8 mouse cellular contexts compared by ENCODE assay signal in the genomic region with DNA sequence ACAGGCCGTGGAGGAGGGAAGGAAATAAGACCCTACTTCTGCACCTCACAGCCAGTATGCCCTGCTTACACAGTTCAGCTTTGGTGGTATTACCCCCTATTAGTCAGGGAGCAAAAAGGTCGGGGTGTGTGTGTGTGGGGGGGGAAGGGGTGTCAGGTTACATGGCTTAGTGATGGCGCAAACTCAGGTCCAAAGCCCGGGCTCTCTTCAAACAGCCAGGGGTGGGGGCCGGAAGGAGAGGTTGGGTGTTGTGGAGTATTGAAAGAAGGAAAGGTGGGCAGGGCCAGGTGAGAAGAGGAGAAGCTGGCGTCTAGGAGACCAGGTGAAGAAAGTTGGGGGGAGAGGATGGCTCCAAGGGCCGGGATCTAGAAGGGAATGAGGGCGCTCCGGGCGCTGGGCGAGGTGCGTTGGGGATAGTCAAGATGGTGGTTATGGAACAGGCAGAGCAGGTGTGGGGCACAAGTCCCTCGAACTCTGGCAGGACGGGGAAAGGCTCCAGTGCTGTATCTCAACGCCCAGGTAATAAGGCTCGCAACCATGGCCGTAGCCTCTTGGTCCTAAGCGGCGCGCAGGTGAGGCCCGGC. TPM values are rescaled to one million over a fixed set of nuclear protein-coding genes. Genes with fewer than 3 reads are reported as not detected.
DNase-seq lines count a peak whose midpoint lies in the region; ATAC-seq and TF ChIP-seq lines count a peak whose summit lies in the region.

No protein-coding gene starts in this region.

- WGBS in heart, embryonic 14.5 days = 2% methylated on average over 20 of the region's 21 CpGs
- WGBS in neural tube, embryonic 14.5 days = 2% methylated on average over 21 of the region's 21 CpGs

- TF ChIP-seq POLR2A in cortical plate, adult 2 months (IDR thresholded peaks at IDR 0.05; ENCODE audit: extremely low read depth, insufficient read depth, low read length) = no peak

- TF ChIP-seq CTCF in cortical plate, adult 2 months (IDR thresholded peaks at IDR 0.05; ENCODE audit: extremely low read depth, insufficient read depth, low read length) = no peak

- peaks cover 50 to 51% of the 10 kb centered on the region in 2 experiments for H3K4me1 ChIP-seq in heart, embryonic 14.5 days (ENCODE audit: control insufficient read depth in 2 of 2, insufficient read depth in 2 of 2, low read length in 2 of 2)
- peaks cover 2% of the 10 kb centered on the region for H3K4me1 ChIP-seq in cortical plate, adult 2 months (ENCODE audit: control insufficient read depth, insufficient read depth, low read length)
- peaks cover 41% of the 10 kb centered on the region for H3K4me1 ChIP-seq in neural tube, embryonic 14.5 days (ENCODE audit: control insufficient read depth, insufficient read depth, low read length)

- no peak for DNase-seq in heart, postnatal 4 days
- peak; percentile 80 to 90 for DNase-seq in lung, adult 18-20 months
- no peak for DNase-seq in left cerebral cortex, adult 8-10 months (ENCODE audit: low spot score in 2 of 2)
- no peak for DNase-seq in right cerebral cortex, postnatal 25 days

- peak overlapping the region; percentile 90 for H3K4me2 ChIP-seq in heart, embryonic 14.5 days (ENCODE audit: low read length)
- H3K4me2 ChIP-seq in neural tube, embryonic 14.5 days (ENCODE audit: low read depth, low read length) = peak overlapping the region; percentile 95

- H3K36me3 ChIP-seq in heart, embryonic 14.5 days (ENCODE audit: control insufficient read depth, insufficient read depth, low read length) = peaks cover 31% of the 10 kb centered on the region
- H3K36me3 ChIP-seq in neural tube, embryonic 14.5 days (ENCODE audit: control insufficient read depth, insufficient read depth, low read length) = peaks cover 4% of the 10 kb centered on the region

- ATAC-seq in heart, embryonic 14.5 days (ENCODE audit: insufficient number of reproducible peaks, insufficient read depth, low FRiP score, low read depth) = no peak
- ATAC-seq in inflammation-experienced regulatory T-cells, adult 6 months = peak; percentile 32
- ATAC-seq in neural tube, embryonic 14.5 days (ENCODE audit: low read depth) = no peak; the same call in 1 of the 2 replicates

- H3K9ac ChIP-seq in heart, embryonic 14.5 days (ENCODE audit: low read length) = peak overlapping the region; percentile 96
- H3K9ac ChIP-seq in neural tube, embryonic 14.5 days (replicated peaks; ENCODE audit: low read depth, low read length) = peak overlapping the region; percentile 95

- no peaks in the 10 kb centered on the region for H3K27me3 ChIP-seq in heart, embryonic 14.5 days (ENCODE audit: control insufficient read depth, insufficient read depth, low read length)
- no peaks in the 10 kb centered on the region for H3K27me3 ChIP-seq in neural tube, embryonic 14.5 days (ENCODE audit: control insufficient read depth, insufficient read depth, low read length)

- H3K27ac ChIP-seq in heart, embryonic 14.5 days (replicated peaks in 1 of 2; ENCODE audit: control insufficient read depth in 1 of 2, insufficient read depth in 1 of 2, low read depth in 2 of 2, low read length in 2 of 2) = peak overlapping the region; percentile 64 to 98
- H3K27ac ChIP-seq in cortical plate, adult 2 months (ENCODE audit: insufficient read depth, low read length) = peak overlapping the region; percentile 58; the same call in 1 of the 2 replicates
- peak overlapping the region; percentile 100 for H3K27ac ChIP-seq in neural tube, embryonic 14.5 days (ENCODE audit: low read depth, low read length)

- peak overlapping the region; percentile 74 to 79 for H3K4me3 ChIP-seq in heart, embryonic 14.5 days (ENCODE audit: control insufficient read depth in 1 of 2, insufficient read depth in 1 of 2, low read depth in 1 of 2, low read length in 2 of 2)
- peak overlapping the region; percentile 43 for H3K4me3 ChIP-seq in cortical plate, adult 2 months (ENCODE audit: insufficient read depth, low read length)
- H3K4me3 ChIP-seq in neural tube, embryonic 14.5 days (ENCODE audit: low read depth, low read length) = peak overlapping the region; percentile 78

- no peaks in the 10 kb centered on the region for H3K9me3 ChIP-seq in heart, embryonic 14.5 days (ENCODE audit: control insufficient read depth, low read length)
- no peaks in the 10 kb centered on the region for H3K9me3 ChIP-seq in neural tube, embryonic 14.5 days (ENCODE audit: control insufficient read depth, low read length)

RNA-seq across cellular contexts. Expression of a gene that starts 0.5 kb away (rescaled TPM):
- 5.6 and 5.7 TPM in 2 replicates for polyA plus RNA-seq in heart, embryonic 14.5 days (2014; fragmentation: Nextera tagmentation; extraction: Ambion mirVana)
- total RNA-seq in heart, postnatal 4 days (2021) = 10 to 100 TPM; 31.0 to 31.5 TPM
- 30.1 and 30.2 TPM in 2 replicates for polyA plus RNA-seq in cortical plate, adult 2 months (2012; rRNA removed)
- 1 to 10 TPM; 1.1 to 1.5 (median 1.1) TPM for polyA plus RNA-seq in inflammation-experienced regulatory T-cells, adult 6 months (2017; shearing (Covaris generic))
- polyA plus RNA-seq in neural tube, embryonic 14.5 days (2014; fragmentation: Nextera tagmentation; extraction: Ambion mirVana) = 13.9 and 14.9 TPM in 2 replicates
- 10 to 100 TPM; 65.5 to 74.0 (median 67.1) TPM for total RNA-seq in left cerebral cortex, adult 8-10 months (2022)

RNA-seq across cellular contexts. Expression of a gene that starts 12.3 kb away (rescaled TPM):
- 611 and 670 TPM in 2 replicates for polyA plus RNA-seq in heart, embryonic 14.5 days (2014; fragmentation: Nextera tagmentation; extraction: Ambion mirVana)
- 100 to 1,000 TPM; 294 to 307 TPM for total RNA-seq in heart, postnatal 4 days (2021)
- 206 and 214 TPM in 2 replicates for polyA plus RNA-seq in cortical plate, adult 2 months (2012; rRNA removed)
- 100 to 1,000 TPM; 763 to 998 (median 907) TPM for polyA plus RNA-seq in inflammation-experienced regulatory T-cells, adult 6 months (2017; shearing (Covaris generic))
- 712 and 779 TPM in 2 replicates for polyA plus RNA-seq in neural tube, embryonic 14.5 days (2014; fragmentation: Nextera tagmentation; extraction: Ambion mirVana)
- 100 to 1,000 TPM; 291 to 329 (median 323) TPM for total RNA-seq in left cerebral cortex, adult 8-10 months (2022)

RNA-seq across cellular contexts. Expression of a gene that starts 12.4 kb away (rescaled TPM):
- 13.9 and 14.0 TPM in 2 replicates for polyA plus RNA-seq in heart, embryonic 14.5 days (2014; fragmentation: Nextera tagmentation; extraction: Ambion mirVana)
- 10 to 100 TPM; 11.5 to 12.2 TPM for total RNA-seq in heart, postnatal 4 days (2021)
- polyA plus RNA-seq in cortical plate, adult 2 months (2012; rRNA removed) = 6.2 and 6.3 TPM in 2 replicates
- 10 to 100 TPM; 12.1 to 15.5 (median 12.3) TPM for polyA plus RNA-seq in inflammation-experienced regulatory T-cells, adult 6 months (2017; shearing (Covaris generic))
- polyA plus RNA-seq in neural tube, embryonic 14.5 days (2014; fragmentation: Nextera tagmentation; extraction: Ambion mirVana) = 10.7 and 13.1 TPM in 2 replicates
- total RNA-seq in left cerebral cortex, adult 8-10 months (2022) = 1 to 10 TPM; 6.8 to 8.0 (median 7.7) TPM

RNA-seq across cellular contexts. Expression of a gene that starts 20.7 kb away (rescaled TPM):
- polyA plus RNA-seq in heart, embryonic 14.5 days (2014; fragmentation: Nextera tagmentation; extraction: Ambion mirVana) = 17.5 and 19.9 TPM in 2 replicates
- total RNA-seq in heart, postnatal 4 days (2021) = 10 to 100 TPM; 10.4 to 11.1 TPM
- polyA plus RNA-seq in cortical plate, adult 2 months (2012; rRNA removed) = 36.4 and 37.1 TPM in 2 replicates
- 10 to 100 TPM; 19.2 to 28.2 (median 24.9) TPM for polyA plus RNA-seq in inflammation-experienced regulatory T-cells, adult 6 months (2017; shearing (Covaris generic))
- 31.4 and 34.8 TPM in 2 replicates for polyA plus RNA-seq in neural tube, embryonic 14.5 days (2014; fragmentation: Nextera tagmentation; extraction: Ambion mirVana)
- total RNA-seq in left cerebral cortex, adult 8-10 months (2022) = 10 to 100 TPM; 24.7 to 31.7 (median 27.3) TPM

RNA-seq across cellular contexts. Expression of a gene that starts 35.1 kb away (rescaled TPM):
- 8.1 TPM in 2 replicates for polyA plus RNA-seq in heart, embryonic 14.5 days (2014; fragmentation: Nextera tagmentation; extraction: Ambion mirVana)
- 1 to 10 TPM; 9.1 to 9.3 TPM for total RNA-seq in heart, postnatal 4 days (2021)
- 32.4 and 34.2 TPM in 2 replicates for polyA plus RNA-seq in cortical plate, adult 2 months (2012; rRNA removed)
- polyA plus RNA-seq in inflammation-experienced regulatory T-cells, adult 6 months (2017; shearing (Covaris generic)) = 10 to 100 TPM; 42.7 to 50.3 (median 49.9) TPM
- 12.4 and 13.4 TPM in 2 replicates for polyA plus RNA-seq in neural tube, embryonic 14.5 days (2014; fragmentation: Nextera tagmentation; extraction: Ambion mirVana)
- 10 to 100 TPM; 11.8 to 17.1 (median 14.0) TPM for total RNA-seq in left cerebral cortex, adult 8-10 months (2022)

Comparison
In these comparisons a context has a peak if more than half of its experiments do, and no peak if none do; other contexts are left out.
1. DNase-seq: peak in lung, adult 18-20 months (2 of 2); none in heart, postnatal 4 days (single experiment), left cerebral cortex, adult 8-10 months (0 of 2) and right cerebral cortex, postnatal 25 days (single experiment).
2. Peak in every context shown above with its lines, with median percentiles within 50 percentile points of each other: H3K27ac ChIP-seq and H3K4me3 ChIP-seq.